Mouse (Mus musculus) spleen, adult 2 months (tissue): ENCODE results near the gene Mfsd2a.

Source experiments
- CTCF ChIP-seq: fragments of 200-500 bp; IDR thresholded peaks from 2 replicates; pipeline ENCODE4 v1.5.1; 2011; ENCODE audit warnings: mild to moderate bottlenecking, inconsistent platforms; ENCODE audit not compliant: insufficient read depth, insufficient read length, insufficient replicate concordance; ENCODE audit errors: extremely low read depth
- POLR2A ChIP-seq: fragments of 200-500 bp; IDR thresholded peaks from 2 replicates; pipeline ENCODE4 v1.6.1; 2011; ENCODE audit warnings: low read depth, low read length, inconsistent platforms

- TF ChIP-seq CTCF (no peak), POLR2A (no peak)
Measured at GRCm38 (mm10) chr4:122949096-122949495, 11.9 kb downstream of the Mfsd2a start.
